Mouse (Mus musculus) brown adipose tissue, adult 24 weeks (tissue): ENCODE results near the gene U2af1. TPM values are rescaled to one million over a fixed set of nuclear protein-coding genes. Genes with fewer than 3 reads are reported as not detected.
A peak's percentile ranks its signal among the peaks of the same experiment; 100 is the strongest.
"Not testable (repeated sequence)": the region's sequence is repeated elsewhere in the genome, so short reads cannot be mapped to it uniquely, and the experiment has no call there.

ENCODE experiments used
- H3K27ac ChIP-seq: fragments of 200-500 bp; replicated peaks from 2 replicates; pipeline ENCODE4 v1.5.1; 2012; ENCODE audit warnings: low read depth, mild to moderate bottlenecking, low read length
- H3K4me1 ChIP-seq: fragments of 200-500 bp; 2 replicates; pipeline ENCODE4 v1.6.1; 2012; ENCODE audit warnings: low read length, mixed read lengths; ENCODE audit not compliant: control insufficient read depth, insufficient read depth, insufficient read length
- H3K4me3 ChIP-seq: fragments of 200-500 bp; 2 replicates; pipeline ENCODE4 v1.5.1; 2012; ENCODE audit warnings: low read depth, mild to moderate bottlenecking, low read length, moderate library complexity; ENCODE audit not compliant: insufficient read depth
- polyA plus RNA-seq: library from polyadenylated mRNA; stranded (reverse); fragments of >200 nt; gene quantifications from 2 replicates; pipeline ENCODE4 v1.2.4, GENCODE M21; 2012; ENCODE audit not compliant: missing spikeins, insufficient read depth, insufficient read length

Gene U2af1
- 49.0 and 55.5 TPM in 2 replicates for polyA plus RNA-seq

DNA sequence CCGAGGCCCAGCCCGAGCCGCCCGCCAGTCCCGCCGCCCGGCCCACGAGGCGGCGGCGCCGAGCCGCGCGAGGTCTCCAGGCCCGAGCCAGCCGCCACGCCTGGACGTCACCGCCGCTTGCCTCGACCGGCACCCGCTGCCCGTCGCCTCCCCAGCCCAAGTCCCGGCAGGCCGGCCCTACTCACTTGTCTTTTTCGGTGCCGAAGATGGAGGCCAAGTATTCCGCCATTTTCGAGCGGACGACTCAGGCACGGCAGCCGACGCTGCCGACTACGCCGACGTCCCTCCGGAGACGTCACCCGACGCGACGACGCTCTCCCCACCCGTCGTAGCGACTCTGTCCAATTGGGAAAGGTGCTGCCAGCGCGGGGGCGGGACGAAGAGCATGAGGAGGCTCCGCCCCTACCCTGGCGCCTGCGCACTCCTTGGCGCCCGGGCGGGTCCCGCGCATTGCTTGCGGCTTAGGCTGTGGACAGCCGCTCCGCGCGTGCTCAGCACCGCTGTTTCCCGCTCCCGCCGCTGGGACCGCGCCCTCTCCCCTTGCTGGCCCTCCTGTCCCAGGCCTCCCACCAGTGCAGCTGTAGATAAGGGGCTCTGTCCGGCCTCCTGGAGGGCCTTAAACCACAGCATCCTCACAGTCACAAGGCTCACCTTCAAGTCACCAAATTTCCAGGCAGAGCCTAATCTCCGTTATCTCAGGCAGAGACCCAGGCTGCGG is at the start of gene U2af1:
U2af1 (minus strand) TSS at position 425 of the 718 bp plus-strand sequence.
- Histone ChIP-seq H3K4me3 (peak within 1 kb of the TSS; percentile 90), H3K27ac (peak within 1 kb of the TSS; percentile 91), H3K4me1 (peaks cover 9% of the 10 kb centered on the region)

DNA sequence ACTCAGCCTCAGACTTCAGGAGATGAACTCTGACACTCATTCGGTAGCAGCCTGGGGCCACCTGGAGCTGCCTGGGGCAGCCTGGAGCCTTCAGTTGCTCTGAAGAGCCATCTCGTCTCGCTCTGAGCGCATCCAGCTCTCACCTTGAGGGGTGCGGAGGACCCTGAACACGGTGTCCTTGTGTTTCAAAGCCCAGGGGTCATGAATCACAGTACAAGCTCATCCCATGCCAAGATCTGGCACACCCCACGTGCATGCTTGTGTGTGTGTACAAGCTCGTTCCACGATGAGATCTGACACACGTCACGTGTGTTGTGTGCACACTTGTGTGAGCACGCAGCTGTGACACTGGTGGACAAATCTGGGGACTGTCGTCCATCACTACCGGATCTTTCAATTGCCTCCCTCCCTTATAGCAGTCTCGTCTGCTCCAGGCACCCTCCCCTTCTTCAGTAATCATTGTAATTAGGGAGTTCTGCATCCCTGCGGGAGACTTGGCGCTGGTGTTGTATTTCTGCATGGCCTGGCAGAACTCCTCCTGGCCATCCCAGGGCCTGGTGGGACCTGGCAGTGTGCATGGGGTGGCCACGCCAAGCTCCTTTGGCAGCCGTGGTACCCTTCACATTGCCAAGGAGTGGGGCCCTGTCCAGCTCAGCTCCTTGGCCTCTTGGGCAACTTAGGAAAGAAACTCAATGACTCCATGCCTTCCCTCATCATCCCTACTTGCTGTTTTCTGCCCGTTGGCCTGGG is 46.8 kb upstream of the U2af1 start:
- H3K4me3 ChIP-seq = no peak overlapping the region
- H3K4me1 ChIP-seq = peaks cover 10% of the 10 kb centered on the region
- H3K27ac ChIP-seq = no peak overlapping the region

GRCm38 (mm10) chr17:31703276-31703980 is 44.7 kb upstream of the U2af1 start:
- Histone ChIP-seq H3K27ac (peak overlapping the region; percentile 84), H3K4me3 (no peak overlapping the region), H3K4me1 (peaks cover 10% of the 10 kb centered on the region)

DNA sequence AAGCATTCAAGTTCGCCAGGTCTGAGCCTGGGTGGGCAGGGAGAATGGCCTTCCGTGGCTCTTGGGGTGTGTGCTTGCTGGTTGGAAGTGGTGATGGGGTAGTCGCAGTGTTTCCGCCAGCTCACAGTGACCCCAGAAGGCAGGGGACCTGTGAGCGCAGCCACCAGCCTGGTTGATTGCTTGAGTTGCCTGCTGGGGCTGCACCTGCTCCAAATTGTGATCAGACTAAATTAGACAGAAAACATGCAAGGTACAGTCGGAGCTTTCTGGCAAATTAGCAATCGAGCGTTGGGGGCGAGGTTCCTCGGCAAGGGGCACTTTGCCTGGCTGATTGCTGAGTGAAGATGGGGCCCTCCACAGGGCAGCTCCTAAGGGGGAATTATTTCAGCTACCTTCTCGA is 39.7 kb upstream of the U2af1 start:
- Histone ChIP-seq H3K4me1 (peaks cover 4% of the 10 kb centered on the region), H3K27ac (no peak overlapping the region), H3K4me3 (no peak overlapping the region)

- not testable (repeated sequence) for H3K27ac ChIP-seq, H3K4me3 ChIP-seq, H3K4me1 ChIP-seq
Observed at GRCm38 (mm10) chr17:31695356-31695755, 36.7 kb upstream of the U2af1 start.

DNA sequence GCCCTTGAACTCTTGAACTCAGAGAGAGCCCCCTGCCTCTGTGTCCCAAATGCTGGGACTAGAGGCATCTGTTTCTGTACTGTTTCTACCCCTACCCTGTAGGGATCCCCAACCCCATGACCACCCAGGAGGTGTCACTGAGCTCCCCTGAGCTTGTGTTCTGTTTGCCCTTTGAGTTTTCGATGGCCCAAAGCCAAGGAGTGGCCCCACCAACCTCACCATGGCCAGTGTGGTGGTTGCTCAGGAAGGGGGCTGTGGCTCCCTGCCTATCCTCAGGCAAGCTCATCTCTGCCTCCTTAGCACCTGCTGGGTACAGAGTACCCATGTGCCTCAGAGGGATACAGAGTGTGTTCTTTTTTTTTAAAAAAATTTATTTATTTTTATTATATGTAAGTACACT is 36.3 kb upstream of the U2af1 start:
- no peaks in the 10 kb centered on the region; the same call in 1 of the 2 replicates for H3K4me1 ChIP-seq
- H3K27ac ChIP-seq = no peak overlapping the region
- H3K4me3 ChIP-seq = no peak overlapping the region

DNA sequence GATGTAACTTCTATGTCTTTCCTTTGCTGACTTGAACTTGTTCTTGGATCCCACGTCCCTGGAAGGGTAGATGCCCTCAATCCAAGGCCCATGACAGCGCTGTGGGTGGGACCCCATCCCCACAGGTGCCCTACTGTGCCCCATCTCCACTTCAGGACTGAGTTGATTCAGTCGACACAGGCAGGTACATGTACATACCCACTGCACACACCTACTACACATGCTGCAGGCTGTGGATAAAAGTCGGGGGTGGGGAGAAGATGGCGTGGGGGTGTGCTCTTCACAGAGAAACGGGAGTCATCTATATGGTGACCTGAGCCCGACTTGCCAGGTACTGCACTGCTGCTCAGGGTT is 35.3 kb upstream of the U2af1 start:
- Histone ChIP-seq H3K27ac (no peak overlapping the region), H3K4me1 (no peaks in the 10 kb centered on the region; the same call in 1 of the 2 replicates), H3K4me3 (no peak overlapping the region)

DNA sequence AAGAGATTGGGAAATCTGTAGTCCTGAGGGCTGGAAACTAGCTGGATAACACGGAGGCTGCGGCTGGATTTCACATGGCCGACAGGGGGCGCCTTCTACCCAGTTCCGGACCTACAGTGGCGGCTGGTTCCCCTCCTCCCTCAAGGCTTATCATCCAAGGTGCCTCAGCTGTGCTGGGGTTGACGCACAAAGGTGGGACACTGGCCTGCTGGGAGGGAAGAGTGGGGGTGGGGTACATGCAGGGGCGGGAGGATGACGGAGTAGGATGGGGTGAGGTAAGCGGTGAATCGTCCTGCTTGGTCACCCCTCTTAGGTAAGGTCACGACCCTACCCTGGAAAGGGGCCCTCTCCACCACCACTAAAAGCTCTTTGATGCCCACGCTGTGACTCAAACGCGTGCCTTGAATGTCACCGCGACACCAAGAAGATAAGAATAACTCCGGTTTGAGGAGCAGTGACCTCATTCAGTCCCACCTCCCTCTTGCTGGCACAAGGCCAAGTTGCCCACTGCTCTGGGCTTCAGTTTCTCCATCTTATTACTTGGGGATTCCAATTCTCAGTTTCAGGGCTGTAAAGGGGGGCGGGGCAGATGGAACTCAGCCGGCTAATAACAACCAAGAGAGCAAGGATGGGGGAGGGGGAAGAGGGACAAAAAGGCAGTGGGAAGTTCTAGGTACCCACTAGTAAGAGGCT is 34.8 kb upstream of the U2af1 start:
- H3K4me3 ChIP-seq = no peak overlapping the region
- H3K4me1 ChIP-seq = no peaks in the 10 kb centered on the region; the same call in 1 of the 2 replicates
- no peak overlapping the region for H3K27ac ChIP-seq

DNA sequence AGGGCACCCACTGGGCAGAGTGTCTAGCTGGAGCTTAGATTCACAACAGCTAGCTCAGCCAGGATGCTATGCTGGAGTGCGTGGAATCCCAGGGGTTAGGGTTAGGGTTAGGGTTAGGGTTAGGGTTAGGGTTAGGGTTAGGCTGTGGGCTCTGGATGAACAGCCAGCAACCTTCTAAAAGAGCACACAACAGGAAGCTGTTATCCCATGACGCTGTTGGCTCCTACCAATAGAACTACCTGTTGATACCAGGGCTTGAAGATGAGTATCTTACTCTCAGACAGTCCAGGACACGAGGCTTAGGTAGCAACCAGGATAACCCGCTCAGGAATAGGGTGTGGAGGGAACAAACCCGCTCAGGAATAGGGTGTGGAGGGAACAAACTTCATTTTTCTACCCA is 34.2 kb upstream of the U2af1 start:
- no peak overlapping the region for H3K27ac ChIP-seq
- no peaks in the 10 kb centered on the region; the same call in 1 of the 2 replicates for H3K4me1 ChIP-seq
- no peak overlapping the region for H3K4me3 ChIP-seq

DNA sequence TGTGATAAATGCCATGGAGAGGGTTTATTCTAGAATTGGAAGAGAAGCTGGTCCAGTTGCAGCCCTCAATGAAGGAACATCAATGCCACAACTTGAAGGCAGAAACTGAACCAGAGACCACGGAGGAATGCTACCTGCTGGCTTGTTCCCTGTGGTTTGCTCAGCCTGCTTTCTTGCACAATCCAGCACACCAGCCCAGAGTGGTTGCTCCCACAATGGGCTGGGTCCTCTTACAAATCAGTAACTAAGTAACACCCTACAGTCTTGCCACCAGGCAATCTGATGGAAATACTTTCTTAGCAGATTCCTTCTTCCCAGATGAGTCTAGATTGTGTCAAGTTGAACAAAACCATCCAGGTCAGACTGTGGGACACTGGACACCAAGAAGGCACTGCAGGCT is 30.9 kb upstream of the U2af1 start:
- H3K27ac ChIP-seq = no peak overlapping the region
- no peak overlapping the region for H3K4me3 ChIP-seq
- peaks cover 4% of the 10 kb centered on the region; the same call in 1 of the 2 replicates for H3K4me1 ChIP-seq

DNA sequence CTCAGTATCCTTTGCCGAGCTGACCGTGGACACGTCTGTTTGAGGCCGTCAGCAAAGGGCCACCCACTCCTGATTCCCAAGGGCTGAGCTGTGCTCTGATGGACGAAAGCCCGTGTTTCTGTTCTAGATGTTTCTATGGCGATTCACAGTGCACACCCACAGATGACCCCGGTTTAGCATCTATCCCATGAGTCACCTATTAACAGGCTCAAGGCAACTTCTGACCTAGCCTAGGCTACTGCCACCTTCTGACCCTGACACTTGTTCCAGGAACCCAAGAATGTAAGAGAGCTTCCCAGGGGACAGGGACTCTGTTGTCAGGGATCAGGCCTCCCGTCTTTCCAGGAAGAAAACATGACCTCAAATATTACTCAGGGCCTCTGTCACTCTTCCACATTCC is 29.4 kb upstream of the U2af1 start:
- Histone ChIP-seq H3K27ac (no peak overlapping the region), H3K4me1 (peaks cover 4% of the 10 kb centered on the region; the same call in 1 of the 2 replicates)

GRCm38 (mm10) chr17:31686225-31686564 is 27.5 kb upstream of the U2af1 start:
- peaks cover 4% of the 10 kb centered on the region; the same call in 1 of the 2 replicates for H3K4me1 ChIP-seq
- H3K27ac ChIP-seq = no peak overlapping the region
- H3K4me3 ChIP-seq = no peak overlapping the region

More for the DNA sequence above, 29.4 kb upstream of the U2af1 start:
- H3K4me3 ChIP-seq = no peak overlapping the region

GRCm38 (mm10) chr17:31685514-31686224 is 27.0 kb upstream of the U2af1 start:
- Histone ChIP-seq H3K27ac (no peak overlapping the region), H3K4me3 (no peak overlapping the region), H3K4me1 (peaks cover 4% of the 10 kb centered on the region; the same call in 1 of the 2 replicates)

DNA sequence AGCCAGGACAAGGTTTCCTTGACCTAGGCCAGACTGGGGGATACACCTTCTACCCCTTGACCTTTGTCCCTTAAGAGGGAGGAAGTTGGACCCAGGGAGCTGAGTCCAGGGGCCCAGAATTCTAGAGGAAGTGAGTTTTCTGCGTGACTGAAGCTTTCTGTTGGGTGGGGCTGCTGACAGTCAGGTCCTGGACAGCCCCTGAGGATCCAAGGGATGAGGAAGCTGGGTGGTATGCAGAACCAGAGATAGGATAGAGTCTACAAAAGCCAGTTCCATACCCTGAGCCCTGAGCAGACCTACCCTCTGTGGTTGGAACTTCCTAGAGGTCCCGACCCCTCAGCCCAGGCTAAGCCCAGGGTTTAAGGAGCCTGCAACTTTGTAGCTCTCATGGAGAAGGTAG is 21.8 kb upstream of the U2af1 start:
- no peaks in the 10 kb centered on the region for H3K4me1 ChIP-seq
- no peak overlapping the region for H3K27ac ChIP-seq
- H3K4me3 ChIP-seq = no peak overlapping the region
